Mouse (Mus musculus) neural tube, embryonic 12.5 days (tissue): ENCODE measurements around the gene Gm20388. TPM values are rescaled to one million over a fixed set of nuclear protein-coding genes. Genes with fewer than 3 reads are reported as not detected.

Experiments
- ATAC-seq: fragments of 200-750 bp; cut with Nextera tagmentation; 2 replicates; pipeline ENCODE4 v1.8.0; 2017; ENCODE audit warnings: low read depth, mild to moderate bottlenecking, moderate TSS enrichment, moderate library complexity; ENCODE audit not compliant: low FRiP score
- H3K27ac ChIP-seq: fragments of 300-500 bp; sonication (generic); 2 replicates; pipeline ENCODE4 v1.5.1; 2016
- H3K27me3 ChIP-seq: fragments of 300-500 bp; sonication (generic); replicated peaks from 2 replicates; pipeline ENCODE4 v1.6.1; 2016; ENCODE audit warnings: mild to moderate bottlenecking
- H3K36me3 ChIP-seq: fragments of 300-500 bp; sonication (generic); 2 replicates; pipeline ENCODE4 v1.6.1; 2016; ENCODE audit warnings: mild to moderate bottlenecking
- H3K4me1 ChIP-seq: fragments of 300-500 bp; sonication (generic); 2 replicates; pipeline ENCODE4 v1.6.1; 2016
- H3K4me2 ChIP-seq: fragments of 300-500 bp; sonication (generic); replicated peaks from 2 replicates; pipeline ENCODE4 v1.6.1; 2016; ENCODE audit warnings: mild to moderate bottlenecking
- H3K4me3 ChIP-seq: fragments of 300-500 bp; sonication (generic); 2 replicates; pipeline ENCODE4 v1.5.1; 2016
- H3K9ac ChIP-seq: fragments of 300-500 bp; sonication (generic); 2 replicates; pipeline ENCODE4 v1.6.1; 2016; ENCODE audit warnings: mild to moderate bottlenecking
- H3K9me3 ChIP-seq: fragments of 300-500 bp; sonication (generic); 2 replicates; pipeline ENCODE4 v1.6.1; 2016; ENCODE audit warnings: mild to moderate bottlenecking
- WGBS: fragments of 180-500 bp; shearing (Covaris S2); methylation state at CpG from one replicate; pipeline ENCODE4 v1.1.7; 2016; 5-methylcytosine and 5-hydroxymethylcytosine counted together
- polyA plus RNA-seq: library from polyadenylated mRNA; unstranded; fragments of >200 nt; fragmentation: Nextera tagmentation; extraction: Ambion mirVana; gene quantifications from 2 replicates; pipeline ENCODE4 v1.2.1, GENCODE M21; 2016

Gm20388 gene
- polyA plus RNA-seq, 1 experiment from 2014 or later, result not detected

DNA sequence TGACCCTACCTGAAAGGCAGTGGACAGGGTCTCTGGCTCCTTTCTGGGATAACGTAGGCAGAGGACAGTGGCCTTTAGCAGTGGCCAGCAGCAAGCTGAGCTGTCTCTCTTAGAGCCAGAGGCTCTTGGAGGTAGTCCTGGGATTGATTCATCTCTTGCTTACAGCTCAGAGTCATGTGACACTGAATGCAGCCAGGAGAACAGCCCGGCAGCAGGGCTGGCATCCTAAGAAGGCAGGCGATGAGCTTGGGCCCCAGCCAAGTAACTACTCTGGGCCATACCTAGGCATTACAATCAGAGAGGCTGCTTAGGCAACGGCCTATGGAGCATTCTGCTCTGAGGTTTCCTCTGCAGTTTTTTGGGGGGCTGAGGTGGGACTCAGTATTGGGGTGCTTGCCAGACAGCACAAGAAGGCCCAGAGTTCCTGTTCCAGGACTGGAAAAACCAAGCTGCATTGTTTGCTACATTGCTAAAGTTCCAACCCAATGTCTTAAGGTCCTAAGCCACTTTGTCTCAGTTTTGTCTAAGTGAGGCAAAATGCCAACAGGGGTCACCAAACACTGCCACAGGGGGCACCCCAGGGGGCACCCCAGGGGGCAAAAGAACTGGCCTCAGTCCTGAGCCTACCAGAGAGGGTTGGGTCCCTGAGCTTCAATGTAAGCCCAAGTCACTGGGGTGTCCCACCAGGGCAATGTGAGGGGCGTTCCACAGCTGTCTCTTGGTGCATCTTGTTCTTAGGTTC is 2437.3 kb downstream of the Gm20388 start:
- H3K4me2 ChIP-seq, result no peak overlapping the region
- peaks cover 31% of the 10 kb centered on the region for H3K27me3 ChIP-seq
- H3K36me3 ChIP-seq, result no peaks in the 10 kb centered on the region
- WGBS, result 80% methylated on average over 5 of the region's 5 CpGs
- ATAC-seq, result no peak
- H3K4me1 ChIP-seq, result peaks cover 16% of the 10 kb centered on the region
- no peak overlapping the region for H3K27ac ChIP-seq
- no peak overlapping the region for H3K4me3 ChIP-seq
- no peak overlapping the region for H3K9ac ChIP-seq
- H3K9me3 ChIP-seq, result no peaks in the 10 kb centered on the region

DNA sequence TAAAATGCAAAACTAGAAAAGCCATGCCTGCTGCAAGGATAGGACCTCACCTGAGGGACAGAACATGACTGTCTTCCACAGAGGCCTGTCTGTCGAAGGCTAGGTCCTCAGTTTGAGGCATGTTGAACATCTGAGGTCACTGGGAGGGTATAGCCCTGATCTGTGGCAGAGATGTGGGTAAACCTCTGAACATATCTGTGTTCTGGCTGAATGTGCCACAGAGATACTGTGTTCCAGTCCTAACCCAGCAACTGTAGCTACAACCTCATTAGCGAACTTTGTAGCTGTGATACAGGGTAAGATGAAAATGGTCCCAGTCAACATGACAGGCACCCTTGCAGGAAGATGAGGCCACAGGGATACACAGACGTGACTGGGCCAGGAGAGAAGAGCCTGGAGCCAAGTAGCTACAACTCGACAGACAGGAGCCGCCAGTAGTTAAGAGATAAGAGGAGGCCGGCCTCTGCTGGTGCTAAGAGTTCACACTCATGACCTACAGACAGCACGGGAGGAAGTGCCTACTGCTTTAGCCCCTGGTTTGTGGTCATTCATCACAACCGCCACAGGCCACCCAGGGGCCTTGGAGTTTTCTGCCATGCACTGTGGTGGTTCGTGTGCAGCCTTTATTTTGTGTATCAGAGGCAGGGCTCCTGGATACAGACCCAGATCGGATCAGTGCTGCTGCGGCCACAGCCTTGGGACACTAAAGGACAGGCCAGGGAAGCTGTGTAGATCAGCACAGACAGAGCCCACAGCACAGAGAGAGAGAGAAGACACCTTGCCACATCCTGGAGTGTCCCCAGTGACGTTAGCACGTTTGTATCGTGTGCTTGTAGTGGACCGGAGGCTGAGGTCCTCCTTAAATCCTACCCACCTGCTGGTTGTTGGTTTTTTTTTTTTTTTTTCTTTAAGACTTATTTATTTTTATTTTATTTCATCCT is 2439.0 kb downstream of the Gm20388 start:
- WGBS, result 46% methylated on average over 15 of the region's 15 CpGs
- Histone ChIP-seq H3K27me3 (peaks cover 18% of the 10 kb centered on the region; the same call in 1 of the 2 replicates), H3K36me3 (no peaks in the 10 kb centered on the region), H3K9ac (no peak overlapping the region), H3K4me1 (0 out of 2 replicates have a peak, but pooled peaks cover under 1% of the 10 kb centered on the region), H3K4me2 (no peak overlapping the region), H3K27ac (no peak overlapping the region), H3K9me3 (no peaks in the 10 kb centered on the region), H3K4me3 (no peak overlapping the region)
- no peak for ATAC-seq

DNA sequence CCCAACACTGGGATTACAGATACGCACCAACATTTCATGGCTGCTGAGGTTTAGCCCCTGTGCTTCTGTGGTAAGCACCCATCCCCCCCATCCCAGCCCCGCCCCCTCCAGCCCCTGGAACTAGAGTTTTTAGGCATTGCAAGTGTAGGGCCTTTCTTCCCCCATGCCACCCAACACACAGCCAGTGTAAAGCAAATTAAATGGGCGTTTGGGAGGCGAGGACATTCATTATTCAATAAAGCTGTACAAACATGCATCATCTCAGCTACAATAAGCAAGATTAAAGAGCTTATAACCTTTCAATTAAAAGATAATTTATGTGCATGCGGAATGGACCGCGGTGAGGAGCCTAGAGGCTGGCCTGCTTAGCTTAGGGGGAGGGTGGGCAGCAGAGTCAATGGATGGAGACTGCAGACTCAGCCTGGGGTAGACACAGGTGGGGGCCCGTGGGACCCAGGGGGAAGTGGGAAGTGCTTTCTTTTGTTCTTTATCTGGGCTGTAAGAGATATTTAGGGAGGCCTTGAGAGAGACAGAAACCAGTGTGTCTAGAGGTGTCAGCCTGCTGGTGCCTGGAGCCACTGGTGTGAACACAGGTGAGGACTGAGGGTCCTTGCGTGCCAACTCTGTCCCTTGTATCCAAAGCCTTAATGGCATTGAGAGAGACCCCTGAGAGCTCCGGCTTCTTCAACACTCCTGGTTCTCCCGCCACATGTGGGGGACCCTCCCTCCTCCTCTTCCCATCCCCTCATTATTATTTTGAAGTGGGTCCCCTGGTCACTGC is 2439.9 kb downstream of the Gm20388 start:
- no peak overlapping the region for H3K27ac ChIP-seq

GRCm38 (mm10) chr8:122354157-122354556 is 2443.5 kb downstream of the Gm20388 start:
- Histone ChIP-seq H3K4me2 (no peak overlapping the region), H3K27ac (no peak overlapping the region), H3K36me3 (no peaks in the 10 kb centered on the region), H3K4me3 (no peak overlapping the region), H3K4me1 (no peaks in the 10 kb centered on the region), H3K9ac (no peak overlapping the region), H3K27me3 (peaks cover 7% of the 10 kb centered on the region; the same call in 1 of the 2 replicates), H3K9me3 (no peaks in the 10 kb centered on the region)
- ATAC-seq, result no peak
- WGBS, result 79% methylated on average over 8 of the region's 8 CpGs

More for the DNA sequence above, 2439.9 kb downstream of the Gm20388 start:
- Histone ChIP-seq H3K4me3 (no peak overlapping the region), H3K4me1 (no peaks in the 10 kb centered on the region), H3K36me3 (no peaks in the 10 kb centered on the region), H3K9ac (no peak overlapping the region), H3K9me3 (no peaks in the 10 kb centered on the region), H3K4me2 (no peak overlapping the region), H3K27me3 (peaks cover 11% of the 10 kb centered on the region; the same call in 1 of the 2 replicates)
- no peak for ATAC-seq
- WGBS, result 30% methylated on average over 11 of the region's 11 CpGs

- Histone ChIP-seq H3K27ac (no peak overlapping the region), H3K27me3 (peaks cover 3% of the 10 kb centered on the region; the same call in 1 of the 2 replicates), H3K4me2 (no peak overlapping the region), H3K36me3 (no peaks in the 10 kb centered on the region), H3K4me3 (no peak overlapping the region), H3K4me1 (no peaks in the 10 kb centered on the region), H3K9ac (no peak overlapping the region), H3K9me3 (no peaks in the 10 kb centered on the region)
- no peak for ATAC-seq
- 74% methylated on average over 9 of the region's 9 CpGs for WGBS
Measured at GRCm38 (mm10) chr8:122355642-122356606, 2445.3 kb downstream of the Gm20388 start.

DNA sequence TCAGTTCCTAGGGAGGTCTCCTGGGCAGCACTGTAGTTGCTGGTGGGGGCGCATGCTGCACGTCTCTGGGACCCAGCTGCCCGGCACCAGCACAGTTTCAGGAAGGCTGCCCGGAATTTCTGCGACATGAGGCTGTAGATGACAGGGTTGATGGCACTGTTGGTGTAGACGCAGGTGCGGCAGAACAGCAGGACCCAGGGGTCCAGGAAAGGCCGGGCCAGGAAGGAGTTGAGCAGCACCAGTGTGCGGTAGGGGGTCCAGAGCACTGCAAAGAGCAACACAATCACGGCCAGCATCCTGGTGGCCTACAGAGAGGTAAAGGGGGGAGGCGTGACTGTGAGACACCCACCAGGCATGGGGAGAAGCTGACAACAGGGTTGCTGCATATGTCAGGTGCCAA is 2446.6 kb downstream of the Gm20388 start:
- H3K4me3 ChIP-seq, result no peak overlapping the region
- H3K9me3 ChIP-seq, result no peaks in the 10 kb centered on the region
- H3K9ac ChIP-seq, result no peak overlapping the region
- H3K27me3 ChIP-seq, result peaks cover 3% of the 10 kb centered on the region; the same call in 1 of the 2 replicates
- no peaks in the 10 kb centered on the region for H3K4me1 ChIP-seq
- no peak for ATAC-seq
- H3K36me3 ChIP-seq, result no peaks in the 10 kb centered on the region
- 59% methylated on average over 11 of the region's 11 CpGs for WGBS
- H3K4me2 ChIP-seq, result no peak overlapping the region
- H3K27ac ChIP-seq, result no peak overlapping the region

- no peak overlapping the region for H3K4me3 ChIP-seq
- no peaks in the 10 kb centered on the region for H3K9me3 ChIP-seq
- WGBS, result 76% methylated on average over 5 of the region's 5 CpGs
- H3K9ac ChIP-seq, result no peak overlapping the region
- no peaks in the 10 kb centered on the region for H3K4me1 ChIP-seq
- H3K36me3 ChIP-seq, result no peaks in the 10 kb centered on the region
- H3K4me2 ChIP-seq, result no peak overlapping the region
- peaks cover 3% of the 10 kb centered on the region; the same call in 1 of the 2 replicates for H3K27me3 ChIP-seq
- no peak for ATAC-seq
- no peak overlapping the region for H3K27ac ChIP-seq
Measured at GRCm38 (mm10) chr8:122357641-122358040, 2447.0 kb downstream of the Gm20388 start.

GRCm38 (mm10) chr8:122359111-122359775 is 2448.6 kb downstream of the Gm20388 start:
- Histone ChIP-seq H3K9ac (no peak overlapping the region), H3K36me3 (no peaks in the 10 kb centered on the region), H3K4me1 (no peaks in the 10 kb centered on the region), H3K9me3 (no peaks in the 10 kb centered on the region), H3K4me2 (no peak overlapping the region), H3K27ac (no peak overlapping the region), H3K27me3 (peaks cover under 1% of the 10 kb centered on the region), H3K4me3 (no peak overlapping the region)
- no peak for ATAC-seq
- 78% methylated on average over 15 of the region's 15 CpGs for WGBS

DNA sequence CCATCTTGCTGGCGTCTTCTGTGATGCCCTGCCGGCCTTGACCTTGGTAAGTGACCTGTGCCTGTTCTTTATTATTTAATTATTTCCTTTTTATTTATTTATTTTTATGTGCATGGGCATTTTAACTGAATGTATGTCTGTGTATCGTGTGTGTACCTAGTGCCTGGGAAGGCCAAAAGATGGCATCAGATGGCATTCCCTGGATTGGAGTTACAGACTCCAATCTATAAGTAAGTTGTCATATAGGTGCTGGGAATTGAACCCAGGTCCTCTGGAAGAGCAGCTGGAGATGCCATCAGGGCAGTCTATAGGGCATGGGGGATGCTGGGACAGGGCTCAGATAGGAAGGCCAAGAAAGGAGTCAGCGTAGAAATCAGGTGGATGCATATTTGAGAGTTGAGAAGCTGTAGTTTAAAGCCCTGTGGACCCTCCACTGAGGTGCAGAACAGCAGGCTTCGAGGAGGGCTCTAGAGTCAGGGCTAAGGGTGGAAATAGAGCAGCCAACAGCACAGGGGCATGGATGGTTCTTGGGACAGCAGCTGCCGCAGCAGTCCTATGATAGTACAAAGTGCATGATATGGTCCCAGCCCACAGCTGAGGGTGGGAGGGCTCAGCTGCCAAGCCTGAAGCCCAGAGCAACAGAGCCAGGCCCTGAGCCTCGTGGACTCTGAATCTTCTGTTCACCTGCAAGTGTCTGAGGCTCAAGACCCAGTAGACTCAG is 2450.2 kb downstream of the Gm20388 start, which contains the start of gene Trhr2:
Trhr2 (minus strand) TSS at position 51 of the 721 bp plus-strand sequence.
- H3K9ac ChIP-seq, result no peak within 1 kb of the TSS
- H3K27ac ChIP-seq, result no peak within 1 kb of the TSS
- no peaks in the 10 kb centered on the region for H3K4me1 ChIP-seq
- no peaks in the 10 kb centered on the region for H3K9me3 ChIP-seq
- no peaks in the 10 kb centered on the region; the same call in none of the 2 replicates for H3K27me3 ChIP-seq
- WGBS, result 75% methylated on average over 7 of the region's 7 CpGs
- H3K4me3 ChIP-seq, result no peak within 1 kb of the TSS
- H3K36me3 ChIP-seq, result no peaks in the 10 kb centered on the region
- ATAC-seq, result no peak
- no peak within 1 kb of the TSS for H3K4me2 ChIP-seq

DNA sequence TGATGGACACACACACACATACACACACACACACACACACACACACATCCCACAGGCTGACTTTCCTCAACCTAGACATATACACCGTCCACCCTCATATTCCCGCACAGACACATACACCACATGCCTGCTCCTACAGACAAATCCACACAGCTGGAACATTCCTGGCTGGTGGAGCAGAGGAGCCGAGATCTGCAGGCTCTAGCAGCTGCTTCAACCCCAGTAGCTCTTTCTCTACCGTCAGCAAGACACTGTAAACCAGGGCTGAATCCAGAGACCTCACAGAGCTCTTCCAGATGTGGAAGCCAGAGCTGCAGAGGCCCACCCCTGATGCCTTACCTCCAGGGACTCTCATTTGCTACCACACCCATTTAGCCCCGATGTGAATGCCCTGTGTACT is 2451.6 kb downstream of the Gm20388 start:
- no peak overlapping the region for H3K27ac ChIP-seq
- no peaks in the 10 kb centered on the region; the same call in none of the 2 replicates for H3K27me3 ChIP-seq
- no peaks in the 10 kb centered on the region for H3K9me3 ChIP-seq
- H3K4me2 ChIP-seq, result no peak overlapping the region
- WGBS, result 44% methylated on average over 5 of the region's 5 CpGs
- ATAC-seq, result no peak
- H3K9ac ChIP-seq, result no peak overlapping the region
- H3K4me1 ChIP-seq, result no peaks in the 10 kb centered on the region
- no peak overlapping the region for H3K4me3 ChIP-seq
- no peaks in the 10 kb centered on the region for H3K36me3 ChIP-seq
